Mouse (Mus musculus) brown adipose tissue, adult 24 weeks (tissue): ENCODE measurements around the gene Sfmbt2. TPM values are rescaled to one million over a fixed set of nuclear protein-coding genes. Genes with fewer than 3 reads are reported as not detected.
"Not testable (repeated sequence)": the region's sequence is repeated elsewhere in the genome, so short reads cannot be mapped to it uniquely, and the experiment has no call there.

Experiments
- H3K27ac ChIP-seq: fragments of 200-500 bp; replicated peaks from 2 replicates; pipeline ENCODE4 v1.5.1; 2012; ENCODE audit warnings: low read depth, mild to moderate bottlenecking, low read length
- H3K4me1 ChIP-seq: fragments of 200-500 bp; 2 replicates; pipeline ENCODE4 v1.6.1; 2012; ENCODE audit warnings: low read length, mixed read lengths; ENCODE audit not compliant: control insufficient read depth, insufficient read depth, insufficient read length
- H3K4me3 ChIP-seq: fragments of 200-500 bp; 2 replicates; pipeline ENCODE4 v1.5.1; 2012; ENCODE audit warnings: low read depth, mild to moderate bottlenecking, low read length, moderate library complexity; ENCODE audit not compliant: insufficient read depth
- polyA plus RNA-seq: library from polyadenylated mRNA; stranded (reverse); fragments of >200 nt; gene quantifications from 2 replicates; pipeline ENCODE4 v1.2.4, GENCODE M21; 2012; ENCODE audit not compliant: missing spikeins, insufficient read depth, insufficient read length

The Sfmbt2 gene
- not detected in 2 replicates for polyA plus RNA-seq

DNA sequence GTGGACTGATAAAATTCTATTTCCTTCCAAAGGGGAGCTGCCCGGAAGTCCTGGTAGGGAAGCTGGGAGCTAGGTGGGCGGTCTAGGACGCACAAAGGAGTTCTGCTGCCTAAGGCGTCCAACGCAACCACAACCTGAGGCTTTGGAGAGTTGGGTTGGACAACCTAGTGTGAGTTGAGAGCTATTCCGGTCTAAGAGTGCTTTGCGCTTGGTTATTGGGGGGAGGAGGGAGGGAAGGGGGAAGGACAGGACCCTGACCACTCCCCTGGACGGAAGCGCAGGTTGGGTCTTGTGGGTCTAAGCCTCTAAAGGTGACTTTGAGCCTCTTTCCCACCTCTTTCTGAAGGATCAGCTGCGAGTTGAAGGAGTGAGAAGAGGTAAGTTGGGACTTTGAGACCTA is at the start of gene Sfmbt2:
Gene Sfmbt2, plus strand, starts transcription at position 335 of the 400 bp plus-strand sequence.
- Histone ChIP-seq H3K27ac (no peak within 1 kb of the TSS), H3K4me3 (no peak within 1 kb of the TSS), H3K4me1 (peaks cover 14% of the 10 kb centered on the region)

DNA sequence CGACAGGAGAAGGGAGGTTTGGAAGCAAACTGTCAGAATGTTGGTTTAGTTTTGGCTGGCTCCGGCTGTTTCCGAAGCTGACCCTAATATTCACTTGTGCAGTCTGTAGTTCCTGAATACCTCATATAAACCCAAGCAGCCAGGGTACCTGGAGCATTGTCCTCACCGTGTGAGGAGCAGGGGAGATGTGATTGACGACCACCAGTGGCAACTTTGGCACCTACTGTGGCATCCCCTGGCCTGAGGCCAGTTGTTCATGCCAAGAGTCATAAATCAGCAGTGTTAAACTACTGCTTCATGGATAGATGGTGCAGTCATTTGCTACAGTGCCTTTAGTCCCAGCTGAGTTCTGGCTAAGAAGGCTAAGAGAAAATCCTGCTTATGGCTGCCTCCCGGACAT is 49.2 kb upstream of the Sfmbt2 start:
- no peak overlapping the region for H3K27ac ChIP-seq
- no peaks in the 10 kb centered on the region for H3K4me1 ChIP-seq
- no peak overlapping the region for H3K4me3 ChIP-seq

DNA sequence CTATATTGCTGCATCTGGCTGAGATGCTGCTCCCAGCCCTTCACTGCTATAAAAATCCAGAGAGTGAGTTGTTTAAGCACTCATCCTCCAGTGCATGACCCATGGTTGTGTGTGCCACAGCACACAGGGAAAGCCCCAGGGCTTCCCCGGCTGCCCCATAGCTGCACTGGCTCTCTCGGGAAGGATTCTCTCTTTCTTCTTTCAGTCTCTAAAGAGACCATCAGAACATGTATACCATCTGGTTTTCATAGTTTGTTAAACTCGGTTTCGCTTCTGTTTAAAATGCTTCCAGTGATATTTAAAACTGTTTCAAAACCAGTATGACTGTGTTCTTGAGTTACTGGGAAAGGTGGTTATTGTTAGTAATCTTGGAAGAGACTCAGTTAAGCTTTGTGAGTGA is 47.1 kb upstream of the Sfmbt2 start:
- no peak overlapping the region for H3K27ac ChIP-seq

DNA sequence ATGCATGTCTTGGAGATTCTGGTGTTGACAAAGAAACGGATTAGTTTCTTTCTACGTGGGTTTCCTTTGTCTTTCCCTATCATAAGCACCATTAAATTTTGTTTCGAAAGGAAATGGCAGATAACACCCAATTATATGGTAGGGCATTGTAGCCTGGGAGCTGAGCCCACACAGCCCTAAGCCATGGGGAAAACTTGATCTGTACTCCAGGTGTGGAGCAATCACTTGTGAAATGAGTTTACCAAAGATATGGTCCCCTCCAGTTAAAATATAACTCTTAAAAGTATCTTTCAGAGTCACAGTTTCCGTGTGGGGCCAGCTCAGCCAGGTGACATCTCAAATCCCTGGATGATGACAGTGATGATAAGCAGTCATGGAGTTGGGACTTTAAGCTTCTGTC is 45.3 kb upstream of the Sfmbt2 start:
- Histone ChIP-seq H3K27ac (no peak overlapping the region), H3K4me1 (no peaks in the 10 kb centered on the region)

More for the DNA sequence above, 47.1 kb upstream of the Sfmbt2 start:
- no peaks in the 10 kb centered on the region for H3K4me1 ChIP-seq
- H3K4me3 ChIP-seq: no peak overlapping the region

DNA sequence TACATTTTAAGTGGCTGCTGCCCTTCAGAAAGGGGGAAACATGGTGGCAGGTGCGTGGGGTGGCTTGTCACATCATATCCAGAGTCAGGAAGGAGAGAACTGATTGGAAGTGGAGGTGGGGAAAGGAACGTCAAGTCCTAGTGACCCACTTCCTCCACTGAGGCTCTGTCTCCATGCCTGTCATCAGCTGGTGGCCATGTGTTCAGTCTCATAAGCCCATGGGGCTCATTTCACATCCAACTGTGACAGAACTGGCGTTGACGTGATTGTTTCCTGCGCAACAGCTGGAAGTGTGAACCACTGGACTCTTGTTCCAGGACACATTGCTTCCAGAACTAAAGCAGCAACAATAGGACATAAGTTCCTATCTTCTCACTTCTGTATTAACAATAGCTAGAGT is 40.1 kb upstream of the Sfmbt2 start:
- H3K4me3 ChIP-seq: no peak overlapping the region
- H3K4me1 ChIP-seq: no peaks in the 10 kb centered on the region
- H3K27ac ChIP-seq: no peak overlapping the region

More for the DNA sequence above, 45.3 kb upstream of the Sfmbt2 start:
- H3K4me3 ChIP-seq: no peak overlapping the region

DNA sequence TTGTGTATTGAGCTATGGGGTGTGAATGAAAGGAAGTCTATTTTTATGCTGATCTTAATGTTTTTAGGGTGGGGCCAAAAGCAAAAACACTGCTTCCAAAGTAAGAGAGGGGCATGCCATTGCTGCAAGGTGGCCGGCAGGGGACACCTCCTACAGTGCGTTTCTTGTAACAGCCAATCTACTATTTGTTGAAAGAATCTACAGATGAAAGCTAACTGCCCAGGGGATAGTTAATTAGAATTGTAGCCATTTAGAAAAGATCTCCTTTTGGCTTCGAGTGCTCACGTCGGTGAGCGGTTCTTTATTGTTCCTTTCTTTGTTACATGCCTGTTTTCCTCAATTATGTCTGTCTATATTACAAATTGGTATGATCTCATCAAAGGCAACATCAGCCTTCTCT is 36.0 kb upstream of the Sfmbt2 start:
- H3K27ac ChIP-seq: no peak overlapping the region
- no peak overlapping the region for H3K4me3 ChIP-seq

DNA sequence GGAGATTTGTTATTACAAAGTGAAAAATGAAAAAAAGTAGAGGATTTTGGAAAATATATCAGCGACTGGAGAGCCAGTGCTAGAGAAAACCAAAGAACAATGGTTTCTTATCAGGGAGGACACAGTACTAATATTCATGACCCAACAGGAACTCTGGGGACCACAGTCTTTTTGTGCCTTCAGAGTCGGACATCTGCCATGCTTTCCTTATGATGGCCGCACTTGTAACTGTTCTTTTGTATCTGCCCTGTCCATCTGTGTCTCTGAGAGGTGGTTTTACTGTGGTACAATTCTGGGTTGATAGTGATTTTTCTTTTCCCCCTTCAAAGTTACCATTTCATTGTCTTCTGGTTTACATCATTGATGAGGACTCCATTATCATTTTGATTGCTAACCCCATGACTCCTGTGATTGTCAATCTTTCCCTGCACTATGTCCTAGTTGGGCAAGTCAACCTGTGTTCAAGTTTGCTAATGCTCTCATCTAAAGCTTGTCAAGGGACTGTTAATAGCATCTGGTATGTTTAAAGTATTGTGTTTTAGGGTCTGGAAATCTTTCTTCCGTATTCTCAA is 35.2 kb upstream of the Sfmbt2 start:
- H3K27ac ChIP-seq: no peak overlapping the region
- H3K4me1 ChIP-seq: no peaks in the 10 kb centered on the region
- no peak overlapping the region for H3K4me3 ChIP-seq

More for the DNA sequence above, 36.0 kb upstream of the Sfmbt2 start:
- no peaks in the 10 kb centered on the region for H3K4me1 ChIP-seq

DNA sequence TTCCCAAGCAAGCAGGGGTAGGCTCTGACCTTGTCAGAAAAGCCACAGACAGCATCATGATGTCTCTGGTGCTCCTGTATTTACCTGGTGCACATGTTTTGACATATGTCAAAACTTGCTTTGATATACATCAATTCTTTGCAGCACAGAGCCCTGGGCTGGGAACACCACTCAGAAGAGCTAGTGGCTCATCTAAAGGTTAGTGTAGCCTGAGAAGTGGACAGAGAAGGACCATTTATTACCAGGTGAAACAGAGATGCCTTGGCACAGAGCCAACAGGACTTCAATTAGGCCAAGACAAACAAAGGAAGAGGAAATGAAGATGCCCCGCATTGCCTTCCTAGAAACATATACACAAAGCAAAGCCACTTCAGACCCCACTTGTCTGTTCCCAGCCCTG is 30.3 kb upstream of the Sfmbt2 start:
- H3K4me1 ChIP-seq: no peaks in the 10 kb centered on the region
- no peak overlapping the region for H3K4me3 ChIP-seq
- no peak overlapping the region for H3K27ac ChIP-seq

DNA sequence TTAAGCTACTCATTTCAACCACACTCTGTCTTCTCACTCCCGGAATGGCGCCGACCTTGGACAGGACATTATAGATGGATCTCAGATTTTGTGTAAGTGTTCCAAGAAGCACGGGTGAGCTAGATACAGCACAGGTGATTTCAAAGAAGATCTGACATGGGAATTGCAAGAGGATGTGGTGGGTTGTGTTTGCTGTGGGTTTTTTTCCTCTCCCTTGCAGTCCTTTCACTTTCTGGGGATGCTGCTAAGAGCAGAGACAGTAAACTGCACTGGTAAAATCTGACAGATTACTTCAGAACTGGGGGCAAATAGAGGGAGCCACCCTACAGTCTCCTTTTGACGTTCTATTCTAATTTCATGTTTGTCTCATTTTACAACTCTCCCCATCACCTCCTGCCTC is 26.8 kb upstream of the Sfmbt2 start:
- no peak overlapping the region for H3K27ac ChIP-seq
- H3K4me1 ChIP-seq: no peaks in the 10 kb centered on the region
- H3K4me3 ChIP-seq: no peak overlapping the region

DNA sequence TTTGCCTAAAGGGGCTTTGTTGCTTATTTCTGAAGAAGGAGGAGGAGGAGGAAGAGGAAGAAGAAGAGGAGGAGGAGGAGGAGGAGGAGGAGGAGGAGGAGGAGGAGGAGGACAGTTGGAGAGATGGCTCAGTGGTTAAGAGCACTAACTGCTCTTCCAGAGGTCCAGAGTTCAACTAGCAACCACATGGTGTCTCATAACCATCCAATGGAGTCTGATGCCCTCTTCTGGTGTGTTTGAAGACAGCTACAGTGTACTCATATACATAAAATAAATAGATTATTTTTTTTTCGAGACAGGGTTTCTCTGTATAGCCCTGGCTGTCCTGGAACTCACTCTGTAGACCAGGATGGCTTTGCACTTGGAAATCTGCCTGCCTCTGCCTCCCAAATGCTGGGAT is 26.2 kb upstream of the Sfmbt2 start:
- not testable (repeated sequence) for H3K27ac ChIP-seq, H3K4me1 ChIP-seq, H3K4me3 ChIP-seq

DNA sequence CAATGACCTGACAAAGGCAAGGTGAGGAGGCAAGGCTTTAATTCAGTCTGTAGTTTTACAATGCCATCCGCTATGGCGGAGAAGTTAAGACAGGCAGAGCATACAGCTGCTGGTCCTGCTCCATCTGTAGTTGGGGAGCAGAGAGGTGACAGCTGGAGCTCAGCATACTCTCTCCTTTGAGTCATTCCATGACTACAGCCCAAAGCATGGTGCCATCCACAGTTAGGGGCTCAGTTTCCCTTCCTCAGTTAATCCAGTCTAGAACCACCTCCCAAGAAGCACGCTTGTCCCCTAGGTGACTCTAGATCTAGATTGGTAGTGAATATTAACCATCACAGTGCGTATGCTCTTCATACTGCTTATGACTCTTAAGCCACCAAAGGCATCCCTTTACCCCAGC is 23.1 kb upstream of the Sfmbt2 start:
- H3K4me1 ChIP-seq: no peaks in the 10 kb centered on the region
- H3K27ac ChIP-seq: no peak overlapping the region
- no peak overlapping the region for H3K4me3 ChIP-seq

DNA sequence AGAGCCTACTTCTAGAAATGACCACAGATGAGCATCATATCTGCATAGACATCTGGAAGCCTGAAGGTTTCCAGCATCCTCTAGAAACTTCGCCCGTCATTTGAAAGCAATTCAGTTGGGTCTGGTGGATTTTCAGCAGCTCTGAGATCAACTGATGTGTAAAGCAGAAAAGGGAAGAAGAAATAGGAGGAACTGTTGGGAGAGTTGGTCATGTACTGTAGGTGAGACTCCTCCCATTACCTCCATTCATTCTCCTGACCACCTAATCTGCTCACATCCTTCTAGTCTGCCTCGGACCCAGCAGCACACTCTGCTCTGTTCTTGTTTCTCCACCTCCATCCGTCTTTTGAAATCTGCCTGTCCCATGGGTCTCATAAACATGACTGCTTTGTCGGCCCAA is 22.3 kb upstream of the Sfmbt2 start:
- H3K4me3 ChIP-seq: no peak overlapping the region
- H3K27ac ChIP-seq: no peak overlapping the region
- no peaks in the 10 kb centered on the region for H3K4me1 ChIP-seq

DNA sequence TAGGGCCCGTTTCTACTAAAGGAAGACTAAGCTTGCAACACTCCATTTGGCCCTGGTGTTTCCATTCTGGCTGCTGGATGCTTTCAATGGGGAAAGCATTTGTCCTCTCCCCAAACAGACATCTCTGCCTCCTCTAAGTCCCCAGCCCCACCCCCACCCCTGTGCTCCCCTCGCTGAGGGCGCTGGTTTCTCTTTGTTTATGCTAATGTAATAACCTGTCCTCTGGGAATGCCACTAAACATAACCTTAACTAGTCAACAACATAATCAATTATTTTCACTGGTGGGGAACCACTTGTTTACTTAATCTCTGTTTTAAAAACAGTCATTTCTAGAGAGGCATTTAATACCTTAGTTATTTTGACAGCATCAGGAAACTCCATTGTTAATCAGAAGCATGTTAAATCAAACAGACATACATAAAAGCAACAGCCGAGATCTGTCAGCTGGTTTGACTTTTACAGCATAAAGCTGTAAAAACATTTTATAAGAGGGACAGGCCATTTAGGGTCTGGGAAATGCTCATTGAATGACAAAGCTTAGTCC is 20.0 kb upstream of the Sfmbt2 start:
- H3K27ac ChIP-seq: no peak overlapping the region
- H3K4me1 ChIP-seq: no peaks in the 10 kb centered on the region

DNA sequence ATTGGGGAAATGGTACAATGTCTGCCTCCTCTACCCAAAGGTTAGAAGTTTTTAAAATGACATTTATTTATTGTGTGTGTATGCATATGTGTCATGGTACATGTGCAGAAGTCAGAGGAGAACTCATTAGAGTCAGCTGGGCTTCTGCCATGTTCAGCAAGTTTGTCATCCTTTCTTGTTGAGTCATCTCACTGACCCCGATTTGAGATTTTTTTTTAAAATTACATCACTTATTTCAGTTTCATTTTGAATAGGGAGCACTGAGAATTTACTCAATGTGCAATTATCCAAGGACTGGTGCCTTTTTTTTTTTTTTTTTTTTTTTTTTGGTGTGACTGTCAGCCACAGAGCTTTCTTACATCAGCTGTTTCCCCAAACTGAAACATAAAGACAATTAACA is 19.2 kb upstream of the Sfmbt2 start:
- H3K4me1 ChIP-seq: no peaks in the 10 kb centered on the region
- no peak overlapping the region for H3K4me3 ChIP-seq
- H3K27ac ChIP-seq: no peak overlapping the region

More for the DNA sequence above, 20.0 kb upstream of the Sfmbt2 start:
- H3K4me3 ChIP-seq: no peak overlapping the region

DNA sequence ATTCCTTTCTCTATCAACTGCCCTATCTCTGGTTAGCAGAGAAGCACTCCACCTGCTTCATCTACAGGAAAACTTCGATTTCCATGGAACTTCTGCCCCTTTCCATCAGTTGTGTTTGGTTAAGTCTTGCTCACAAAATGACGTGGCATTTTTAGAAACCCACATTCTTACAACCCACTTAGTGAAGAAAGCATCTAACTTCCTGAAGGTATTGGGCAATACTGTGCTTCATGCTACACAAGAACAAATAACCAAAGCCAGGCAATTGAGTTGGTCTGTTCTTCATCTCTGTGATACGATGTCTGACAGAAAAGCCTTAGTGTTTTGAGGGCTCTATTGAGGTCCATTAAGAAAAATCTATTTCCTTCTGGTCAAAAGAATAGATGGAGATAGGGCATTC is 17.4 kb upstream of the Sfmbt2 start:
- H3K4me3 ChIP-seq: no peak overlapping the region
- no peaks in the 10 kb centered on the region for H3K4me1 ChIP-seq

DNA sequence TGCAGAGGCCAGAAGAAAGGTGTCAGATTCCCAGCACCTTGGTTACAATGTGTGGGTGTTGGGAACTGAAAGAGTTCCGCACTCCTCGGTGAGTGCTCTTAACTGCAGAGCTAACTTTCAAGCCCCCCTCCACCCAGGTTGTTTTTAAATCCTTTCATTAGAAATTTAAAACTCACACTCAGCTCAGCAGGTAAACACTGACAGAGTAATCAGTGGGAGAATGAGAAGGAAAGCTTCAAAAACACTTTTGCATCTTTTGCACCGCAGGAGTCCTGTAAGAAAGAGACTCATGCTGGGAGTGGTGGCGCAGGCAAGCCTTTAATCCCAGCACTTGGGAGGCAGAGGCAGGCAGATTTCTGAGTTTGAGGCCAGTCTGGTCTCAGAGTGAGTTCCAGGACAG is 16.4 kb upstream of the Sfmbt2 start:
- H3K4me3 ChIP-seq: no peak overlapping the region
- H3K4me1 ChIP-seq: no peaks in the 10 kb centered on the region
- H3K27ac ChIP-seq: no peak overlapping the region

More for the DNA sequence above, 17.4 kb upstream of the Sfmbt2 start:
- H3K27ac ChIP-seq: no peak overlapping the region
